Comparison of ENCODE assay signal across 19 mouse cellular contexts in the genomic region with DNA sequence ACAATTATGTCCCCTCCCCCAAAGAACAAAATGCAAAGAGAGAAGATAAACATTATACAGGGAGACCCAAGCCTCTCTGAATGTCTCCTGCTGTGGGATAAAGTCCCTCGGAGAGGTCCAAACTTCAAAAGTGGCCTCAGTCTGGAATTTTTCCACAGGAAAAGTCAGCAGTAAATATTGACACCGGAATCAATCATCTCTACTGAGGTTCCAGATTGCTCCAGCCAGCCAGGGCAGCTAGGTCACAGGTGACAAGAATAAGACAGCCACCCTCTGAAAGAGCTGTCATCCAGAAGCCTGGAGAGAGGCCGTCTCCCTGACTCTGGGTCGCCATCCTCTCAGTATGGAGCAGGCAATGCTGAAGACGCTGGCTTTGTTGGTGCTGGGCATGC. TPM values are rescaled to one million over a fixed set of nuclear protein-coding genes. Genes with fewer than 3 reads are reported as not detected.
DNase-seq lines count a peak whose midpoint lies in the region; ATAC-seq lines count a peak whose summit lies in the region.
"Had no signal": no experiment of that assay in that cellular context is flagged by ENCODE, and none has a peak within 500 bp of the region (broad histone marks: within the 10 kb centered on the region; RNA-seq: fewer than 3 reads in every experiment).

A gene (plus strand): TSS at position 155 of the 392 bp plus-strand sequence.

- no peak within 1 kb of the TSS for H3K4me2 ChIP-seq in kidney, embryonic 14.5 days (replicated peaks; ENCODE audit: low read depth, low read length)
- H3K4me2 ChIP-seq in midbrain, embryonic 16.5 days (ENCODE audit: low read length) = no peak within 1 kb of the TSS
- H3K4me2 ChIP-seq: embryonic facial prominence, embryonic 13.5 days; limb, embryonic 13.5 days had no signal

- H3K9ac ChIP-seq in kidney, embryonic 14.5 days (ENCODE audit: low read depth, low read length) = no peak within 1 kb of the TSS
- H3K9ac ChIP-seq in midbrain, embryonic 16.5 days (ENCODE audit: low read depth, low read length) = no peak within 1 kb of the TSS
- H3K9ac ChIP-seq: embryonic facial prominence, embryonic 13.5 days; limb, embryonic 13.5 days had no signal

- peak; percentile 68 for DNase-seq in kidney, adult 11 months
- peak; percentile 70 to 82 for DNase-seq in kidney, adult 8-10 months
- peak; percentile 57 to 74 for DNase-seq in kidney, postnatal 36 days
- DNase-seq in heart, postnatal 10 days = no peak
- DNase-seq in heart, adult 9 months (ENCODE audit: low spot score in 2 of 2) = no peak
- DNase-seq: cerebellum, postnatal 25 days; gastrocnemius, postnatal 25 days; lung, postnatal 4 days; thymus, adult 2 months had no signal

- H3K4me3 ChIP-seq in kidney, embryonic 14.5 days (ENCODE audit: low read length) = no peak within 1 kb of the TSS
- H3K4me3 ChIP-seq in midbrain, embryonic 16.5 days (ENCODE audit: low read depth, low read length) = no peak within 1 kb of the TSS
- H3K4me3 ChIP-seq: embryonic facial prominence, embryonic 13.5 days; limb, embryonic 13.5 days; myocyte had no signal

- no peak within 1 kb of the TSS for H3K27ac ChIP-seq in kidney, embryonic 14.5 days (ENCODE audit: low read depth, low read length)
- peak within 1 kb of the TSS; percentile 47 for H3K27ac ChIP-seq in midbrain, embryonic 16.5 days (ENCODE audit: low read length)
- H3K27ac ChIP-seq: embryonic facial prominence, embryonic 13.5 days; limb, embryonic 13.5 days had no signal

- intact Hi-C loops in heart, postnatal 10 days (cut with DNase I) = no loop called here

- no peaks in the 10 kb centered on the region for H3K9me3 ChIP-seq in kidney, embryonic 14.5 days (ENCODE audit: control insufficient read depth, low read length)
- H3K9me3 ChIP-seq in midbrain, embryonic 16.5 days (replicated peaks; ENCODE audit: control insufficient read depth, low read length, poor library complexity, severe bottlenecking) = no peaks in the 10 kb centered on the region
- H3K9me3 ChIP-seq: embryonic facial prominence, embryonic 13.5 days; limb, embryonic 13.5 days had no signal

- no peaks in the 10 kb centered on the region for H3K27me3 ChIP-seq in kidney, embryonic 14.5 days (ENCODE audit: control insufficient read depth, insufficient read depth, low read length)
- H3K27me3 ChIP-seq in midbrain, embryonic 16.5 days (ENCODE audit: control insufficient read depth, insufficient read depth, low read depth, low read length) = no peaks in the 10 kb centered on the region
- H3K27me3 ChIP-seq: embryonic facial prominence, embryonic 13.5 days had no signal

- H3K36me3 ChIP-seq in kidney, embryonic 14.5 days (ENCODE audit: control insufficient read depth, insufficient read depth, low read length) = no peaks in the 10 kb centered on the region
- no peaks in the 10 kb centered on the region for H3K36me3 ChIP-seq in midbrain, embryonic 16.5 days (ENCODE audit: control insufficient read depth, insufficient read depth, low read length)
- H3K36me3 ChIP-seq: embryonic facial prominence, embryonic 13.5 days; limb, embryonic 13.5 days had no signal

- no peak for ATAC-seq in kidney, embryonic 14.5 days (ENCODE audit: low FRiP score, low TSS enrichment)
- ATAC-seq in midbrain, embryonic 16.5 days = no peak
- no peak for ATAC-seq in activated CD4-positive, CD25-positive, alpha-beta regulatory T cell, adult 4 months
- ATAC-seq: CD4-positive, CD25-positive, alpha-beta regulatory T cell, adult 4 months; forebrain, embryonic 16.5 days had no signal

- H3K4me1 ChIP-seq in kidney, embryonic 14.5 days (ENCODE audit: control insufficient read depth, insufficient read depth, low read length) = no peaks in the 10 kb centered on the region; the same call in 1 of the 2 replicates
- H3K4me1 ChIP-seq in midbrain, embryonic 16.5 days (ENCODE audit: control insufficient read depth, insufficient read depth, low read length) = peaks cover 7% of the 10 kb centered on the region

- WGBS in kidney, embryonic 14.5 days = 76% methylated on average over 5 of the region's 5 CpGs
- 79% methylated on average over 5 of the region's 5 CpGs for WGBS in midbrain, embryonic 16.5 days

RNA-seq across cellular contexts. Expression of the gene that starts here (rescaled TPM):
- 3.4 and 8.6 TPM in 2 replicates for polyA plus RNA-seq in kidney, embryonic 14.5 days (2014; fragmentation: Nextera tagmentation; extraction: Ambion mirVana)
- polyA plus RNA-seq in midbrain, embryonic 16.5 days (2015; fragmentation: Nextera tagmentation; extraction: Ambion mirVana) = 0.74 and 1.8 TPM in 2 replicates
- total RNA-seq in heart, postnatal 10 days (2021) = not detected
- polyA plus RNA-seq in activated CD4-positive, CD25-positive, alpha-beta regulatory T cell, adult 4 months (2017; shearing (Covaris generic)) = not detected
- total RNA-seq: gastrocnemius, postnatal 25 days; layer of hippocampus, postnatal 14 days had no signal
- polyA plus RNA-seq: CD4-positive, CD25-positive, alpha-beta regulatory T cell, adult 4 months; embryonic facial prominence, embryonic 13.5 days; heart, embryonic 14.5 days; limb, embryonic 13.5 days; myocyte had no signal

Comparison
In these comparisons a context has a peak if more than half of its experiments do, and no peak if none do; other contexts are left out.
1. DNase-seq: peak in kidney, adult 11 months (single experiment), kidney, adult 8-10 months (2 of 2) and kidney, postnatal 36 days (2 of 2); none in heart, postnatal 10 days (0 of 2) and heart, adult 9 months (0 of 2).